Mouse (Mus musculus) brain, embryonic 14.5 days (tissue): ENCODE results near the gene C1galt1c1. TPM values are rescaled to one million over a fixed set of nuclear protein-coding genes. Genes with fewer than 3 reads are reported as not detected.
A peak's percentile ranks its signal among the peaks of the same experiment; 100 is the strongest.

ENCODE experiments used
- DNase-seq: peaks from one replicate; pipeline ENCODE4 v3.0.0-alpha.2; 2011; ENCODE audit warnings: low read depth
- CTCF ChIP-seq: fragments of 200-500 bp; IDR thresholded peaks from 2 replicates; pipeline ENCODE4 v1.5.1; 2012; ENCODE audit warnings: inconsistent platforms, mild to moderate bottlenecking, moderate library complexity, borderline replicate concordance; ENCODE audit not compliant: insufficient read depth, insufficient read length; ENCODE audit errors: extremely low read depth
- POLR2A ChIP-seq: fragments of 200-500 bp; IDR thresholded peaks from 2 replicates; pipeline ENCODE4 v1.6.1; 2012; ENCODE audit warnings: mild to moderate bottlenecking, inconsistent platforms, borderline replicate concordance; ENCODE audit not compliant: poor library complexity, insufficient read depth, insufficient read length, severe bottlenecking; ENCODE audit errors: extremely low read depth
- polyA plus RNA-seq: library from polyadenylated mRNA; depleted of rRNA; stranded (reverse); fragments of >200 nt; gene quantifications from 2 replicates; pipeline ENCODE4 v1.2.3, GENCODE M21; 2012; rRNA removed

C1galt1c1 gene
- polyA plus RNA-seq, 1 experiment = 19.0 TPM

- no peak for TF ChIP-seq POLR2A
- no peak for TF ChIP-seq CTCF
- DNase-seq = no peak
Measured at GRCm38 (mm10) chrX:38635638-38635931, 698 bp upstream of the C1galt1c1 start.

- TF ChIP-seq POLR2A (no peak), CTCF (no peak)
- DNase-seq = peak; percentile 66
Measured at GRCm38 (mm10) chrX:38600995-38601369, 33.9 kb downstream of the C1galt1c1 start.

- TF ChIP-seq CTCF = no peak
- TF ChIP-seq POLR2A = no peak
- DNase-seq = peak; percentile 97
Measured at GRCm38 (mm10) chrX:38600177-38600994, 34.5 kb downstream of the C1galt1c1 start, which contains the start of gene Mcts1. Gene Mcts1, plus strand, starts transcription at chrX:38600578.

GRCm38 (mm10) chrX:38593180-38593889 lies 41.6 kb downstream of the C1galt1c1 start:
- peak; percentile 45 for DNase-seq
- no peak for TF ChIP-seq CTCF
- no peak for TF ChIP-seq POLR2A

- DNase-seq = no peak
- TF ChIP-seq CTCF = no peak
- TF ChIP-seq POLR2A = no peak
Measured at GRCm38 (mm10) chrX:38591749-38592148, 43.1 kb downstream of the C1galt1c1 start.

GRCm38 (mm10) chrX:38589827-38590226 lies 45.1 kb downstream of the C1galt1c1 start:
- no peak for DNase-seq
- TF ChIP-seq POLR2A = no peak
- TF ChIP-seq CTCF = no peak

- no peak for TF ChIP-seq POLR2A
- TF ChIP-seq CTCF = no peak
- no peak for DNase-seq
Measured at GRCm38 (mm10) chrX:38583261-38583660, 51.6 kb downstream of the C1galt1c1 start.

- TF ChIP-seq CTCF = no peak
- no peak for TF ChIP-seq POLR2A
- no peak for DNase-seq
Measured at GRCm38 (mm10) chrX:38581140-38581539, 53.7 kb downstream of the C1galt1c1 start.

Other genes starting within 250 kb of the C1galt1c1 start
- gene Lamp2, start 178.6 kb downstream of the C1galt1c1 start, polyA plus RNA-seq = 40.6 and 49.5 TPM in 2 replicates
- gene Cul4b, start 58.9 kb downstream of the C1galt1c1 start, polyA plus RNA-seq = 15.7 and 19.6 TPM in 2 replicates
- gene Mcts1, start 34.5 kb downstream of the C1galt1c1 start, polyA plus RNA-seq = 89.9 and 97.5 TPM in 2 replicates
- 0.05 TPM in 1 of 2 replicates, not detected in the other for gene 6030498E09Rik, start 137.6 kb upstream of the C1galt1c1 start, polyA plus RNA-seq